Mouse (Mus musculus) spleen, adult 2 months (tissue): ENCODE results near the gene Syt1.

Source experiments
- CTCF ChIP-seq: fragments of 200-500 bp; IDR thresholded peaks from 2 replicates; pipeline ENCODE4 v1.5.1; 2011; ENCODE audit warnings: mild to moderate bottlenecking, inconsistent platforms; ENCODE audit not compliant: insufficient read depth, insufficient read length, insufficient replicate concordance; ENCODE audit errors: extremely low read depth
- POLR2A ChIP-seq: fragments of 200-500 bp; IDR thresholded peaks from 2 replicates; pipeline ENCODE4 v1.6.1; 2011; ENCODE audit warnings: low read depth, low read length, inconsistent platforms

- TF ChIP-seq CTCF, result no peak
- TF ChIP-seq POLR2A, result no peak
These were observed 469.2 kb downstream of the Syt1 start for GRCm38 (mm10) chr10:108541555-108541954.
